Mouse (Mus musculus) thymus, adult 2 months (tissue): ENCODE measurements around the gene Prss16.

Experiments used
- CTCF ChIP-seq: fragments of 200-500 bp; IDR thresholded peaks from 2 replicates; pipeline ENCODE4 v1.5.1; 2012; ENCODE audit warnings: mild to moderate bottlenecking, control low read depth, low read length, moderate library complexity, borderline replicate concordance; ENCODE audit not compliant: control insufficient read depth, poor library complexity, insufficient read depth; ENCODE audit errors: extremely low read depth
- POLR2A ChIP-seq: fragments of 200-500 bp; IDR thresholded peaks from 2 replicates; pipeline ENCODE4 v1.6.1; 2012; ENCODE audit warnings: mild to moderate bottlenecking, low read length, control low read depth, moderate library complexity; ENCODE audit not compliant: control insufficient read depth, poor library complexity, insufficient read depth; ENCODE audit errors: extremely low read depth

- no peak for TF ChIP-seq CTCF
- no peak for TF ChIP-seq POLR2A
Observed at GRCm38 (mm10) chr13:22030493-22030892, 21.0 kb upstream of the Prss16 start.
